Mouse (Mus musculus) C2C12 (cell line): ENCODE data around the gene Vsx2.

Experiments
- CEBPB ChIP-seq: IDR thresholded peaks from one replicate; pipeline ENCODE4 v1.6.1; 2011; ENCODE audit warnings: low read depth, mild to moderate bottlenecking, control low read depth, moderate library complexity
- CTCF ChIP-seq: IDR thresholded peaks from one replicate; pipeline ENCODE4 v1.5.1; 2011; ENCODE audit not compliant: control insufficient read depth, insufficient read depth, insufficient read length
- FOSL1 ChIP-seq: IDR thresholded peaks from one replicate; pipeline ENCODE4 v1.8.0; 2011; ENCODE audit warnings: mild to moderate bottlenecking, low read length; ENCODE audit not compliant: poor library complexity, insufficient read depth, severe bottlenecking
- MAX ChIP-seq: IDR thresholded peaks from one replicate; pipeline ENCODE4 v1.6.1; 2011; ENCODE audit warnings: mild to moderate bottlenecking, control low read depth
- MYOD1 ChIP-seq: IDR thresholded peaks from one replicate; pipeline ENCODE4 v1.6.1; 2011; ENCODE audit warnings: low read depth; ENCODE audit not compliant: control insufficient read depth, insufficient read length
- MYOG ChIP-seq: IDR thresholded peaks from one replicate; pipeline ENCODE4 v1.6.1; 2011; ENCODE audit not compliant: control insufficient read depth, insufficient read length; ENCODE audit errors: extremely low read depth
- USF1 ChIP-seq: IDR thresholded peaks from one replicate; pipeline ENCODE4 v1.6.1; 2011; ENCODE audit warnings: low read depth, mild to moderate bottlenecking, control low read depth, moderate library complexity

DNA sequence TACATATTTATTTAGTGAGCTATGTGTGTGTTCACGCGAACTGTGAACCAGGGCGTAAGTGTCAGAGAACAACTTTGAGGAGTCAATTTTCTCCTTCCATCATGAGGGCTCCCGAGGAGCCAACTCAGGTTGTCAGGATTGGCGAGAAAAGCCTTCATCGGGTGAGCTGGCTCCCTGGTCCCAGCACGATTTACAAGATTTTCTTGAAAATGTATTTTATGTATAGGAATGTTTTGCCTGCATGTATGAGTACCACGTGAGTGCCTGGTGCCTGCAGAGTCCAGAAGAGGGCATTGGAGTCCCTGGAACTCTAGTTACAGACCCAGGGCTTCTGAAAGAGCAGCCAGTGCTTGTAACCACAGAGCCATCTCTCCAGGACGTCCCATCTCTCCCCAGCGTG is 48.1 kb downstream of the Vsx2 start:
- TF ChIP-seq CTCF (no peak), USF1 (no peak), MYOD1 (no peak), MAX (no peak), MYOG (no peak), FOSL1 (no peak), CEBPB (no peak)
